Comparison of ENCODE assay signal across 26 mouse cellular contexts in genomic region chr7:39621796-39622195, GRCm38 (mm10).
A peak's percentile ranks its signal among the peaks of the same experiment; 100 is the strongest.
DNase-seq lines count a peak whose midpoint lies in the region; ATAC-seq and TF ChIP-seq lines count a peak whose summit lies in the region.
"Had no signal": no experiment of that assay in that cellular context is flagged by ENCODE, and none has a peak within 500 bp of the region (broad histone marks: within the 10 kb centered on the region; RNA-seq: fewer than 3 reads in every experiment).

No protein-coding gene starts in this region.

- H3K36me3 ChIP-seq in ES-Bruce4 (ENCODE audit: control insufficient read depth, insufficient read depth, low read length, poor library complexity, severe bottlenecking): no peaks in the 10 kb centered on the region
- H3K36me3 ChIP-seq in ES-E14 (ENCODE audit: control insufficient read depth, insufficient read depth, low read length, poor library complexity, severe bottlenecking): no peaks in the 10 kb centered on the region
- no peaks in the 10 kb centered on the region for H3K36me3 ChIP-seq in hindbrain, embryonic 13.5 days
- H3K36me3 ChIP-seq in forebrain, embryonic 13.5 days (ENCODE audit: poor library complexity, severe bottlenecking): no peaks in the 10 kb centered on the region
- H3K36me3 ChIP-seq: embryonic facial prominence, embryonic 13.5 days; embryonic facial prominence, embryonic 15.5 days; forebrain, embryonic 10.5 days; forebrain, embryonic 12.5 days; forebrain, embryonic 15.5 days had no signal

- in situ Hi-C loops in ES-E14 (cut with MboI; ENCODE audit: low sequenced_read_pairs in 2 of 2, unreplicated experiment in 2 of 2): no loop called here

- H3K4me1 ChIP-seq in ES-Bruce4 (ENCODE audit: control insufficient read depth, insufficient read depth, low read length): no peaks in the 10 kb centered on the region
- H3K4me1 ChIP-seq in ES-E14 (ENCODE audit: control insufficient read depth in 2 of 2, insufficient read depth in 2 of 2, low read length in 2 of 2, poor library complexity in 1 of 2): no peaks in the 10 kb centered on the region
- H3K4me1 ChIP-seq in hindbrain, embryonic 13.5 days (replicated peaks): peaks cover 7% of the 10 kb centered on the region
- no peaks in the 10 kb centered on the region for H3K4me1 ChIP-seq in forebrain, embryonic 13.5 days
- H3K4me1 ChIP-seq: embryonic facial prominence, embryonic 13.5 days; embryonic facial prominence, embryonic 15.5 days; forebrain, embryonic 12.5 days; forebrain, embryonic 15.5 days had no signal

- H3K4me2 ChIP-seq in hindbrain, embryonic 13.5 days: no peak overlapping the region
- H3K4me2 ChIP-seq in forebrain, embryonic 13.5 days: no peak overlapping the region
- H3K4me2 ChIP-seq: embryonic facial prominence, embryonic 13.5 days; embryonic facial prominence, embryonic 15.5 days; forebrain, embryonic 12.5 days; forebrain, embryonic 15.5 days had no signal

- no peak overlapping the region for H3K27ac ChIP-seq in ES-Bruce4 (ENCODE audit: insufficient read depth, low read length)
- no peak overlapping the region for H3K27ac ChIP-seq in ES-E14 (ENCODE audit: insufficient read depth, low read depth, low read length, poor library complexity, severe bottlenecking)
- H3K27ac ChIP-seq in hindbrain, embryonic 13.5 days: no peak overlapping the region
- no peak overlapping the region for H3K27ac ChIP-seq in forebrain, embryonic 13.5 days
- H3K27ac ChIP-seq: embryonic facial prominence, embryonic 13.5 days; embryonic facial prominence, embryonic 15.5 days; forebrain, embryonic 10.5 days; forebrain, embryonic 12.5 days; forebrain, embryonic 15.5 days had no signal

- H3K9ac ChIP-seq in ES-Bruce4 (ENCODE audit: low read depth, poor library complexity, severe bottlenecking): no peak overlapping the region
- no peak overlapping the region for H3K9ac ChIP-seq in ES-E14 (ENCODE audit: insufficient read depth, low read depth, low read length, poor library complexity, severe bottlenecking)
- no peak overlapping the region for H3K9ac ChIP-seq in hindbrain, embryonic 13.5 days
- H3K9ac ChIP-seq in forebrain, embryonic 13.5 days: no peak overlapping the region
- H3K9ac ChIP-seq: embryonic facial prominence, embryonic 13.5 days; embryonic facial prominence, embryonic 15.5 days; forebrain, embryonic 12.5 days; forebrain, embryonic 15.5 days; forebrain, postnatal 0 days had no signal

- TF ChIP-seq CTCF in ES-Bruce4 (IDR thresholded peaks at IDR 0.05; ENCODE audit: low read depth, low read length): no peak

- DNase-seq in ES-E14 (ENCODE audit: low read depth, low spot score) (peak; percentile 54), WW6 (ENCODE audit: low read depth, low spot score) (peak; percentile 4)
- no peak for DNase-seq in adrenal gland, adult 2 months
- DNase-seq: adrenal gland, postnatal 10 days; adrenal gland, postnatal 25 days; B cell, adult 2 months; cerebellum, adult 11 months; cerebellum, adult 18-20 months; cerebellum, adult 8-10 months; cerebellum, adult 9-11 months; cerebellum, postnatal 14 days; cerebellum, postnatal 36 days; embryo, embryonic 11 days; forebrain, postnatal 0 days had no signal

- ATAC-seq in hindbrain, embryonic 13.5 days (ENCODE audit: low FRiP score): no peak
- ATAC-seq in forebrain, embryonic 13.5 days: no peak
- ATAC-seq: activated CD4-positive, CD25-positive, alpha-beta regulatory T cell, adult 4 months; CD4-positive, CD25-positive, alpha-beta regulatory T cell, adult 4 months; forebrain, embryonic 15.5 days; forebrain, postnatal 0 days had no signal

- TF ChIP-seq POLR2A in ES-Bruce4 (IDR thresholded peaks at IDR 0.05; ENCODE audit: insufficient read depth, low read length): no peak

- H3K4me3 ChIP-seq in ES-Bruce4 (ENCODE audit: low read depth, low read length): no peak overlapping the region
- no peak overlapping the region for H3K4me3 ChIP-seq in ES-E14 (ENCODE audit: insufficient read depth in 1 of 2, low read depth in 1 of 2, low read length in 2 of 2, poor library complexity in 1 of 2, severe bottlenecking in 1 of 2)
- no peak overlapping the region for H3K4me3 ChIP-seq in hindbrain, embryonic 13.5 days
- H3K4me3 ChIP-seq in forebrain, embryonic 13.5 days: no peak overlapping the region
- H3K4me3 ChIP-seq: embryonic facial prominence, embryonic 13.5 days; embryonic facial prominence, embryonic 15.5 days; erythroblast, embryonic 14.5 days; forebrain, embryonic 10.5 days; forebrain, embryonic 12.5 days; forebrain, embryonic 15.5 days had no signal

- 85% methylated on average over 2 of the region's 2 CpGs for WGBS in hindbrain, embryonic 13.5 days
- WGBS in forebrain, embryonic 13.5 days: 75% methylated on average over 2 of the region's 2 CpGs

- H3K9me3 ChIP-seq in ES-Bruce4 (replicated peaks; ENCODE audit: control insufficient read depth, insufficient read depth, low read length, poor library complexity, severe bottlenecking) (no peaks in the 10 kb centered on the region), ES-E14 (ENCODE audit: control insufficient read depth, insufficient read depth, low read depth, low read length) (no peaks in the 10 kb centered on the region)
- H3K9me3 ChIP-seq in hindbrain, embryonic 13.5 days: no peaks in the 10 kb centered on the region
- H3K9me3 ChIP-seq in forebrain, embryonic 13.5 days (replicated peaks): no peaks in the 10 kb centered on the region; the same call in 1 of the 2 replicates
- H3K9me3 ChIP-seq: embryonic facial prominence, embryonic 13.5 days; embryonic facial prominence, embryonic 15.5 days; forebrain, embryonic 10.5 days; forebrain, embryonic 12.5 days; forebrain, embryonic 15.5 days had no signal

- TF ChIP-seq EP300 in ES-Bruce4 (IDR thresholded peaks at IDR 0.05; ENCODE audit: insufficient read depth, low read depth, low read length): 0 out of 2 replicates have a peak, but pooled peaks have one; percentile 22

- H3K27me3 ChIP-seq in ES-Bruce4 (ENCODE audit: control insufficient read depth, insufficient read depth, low read length, poor library complexity, severe bottlenecking): no peaks in the 10 kb centered on the region
- no peaks in the 10 kb centered on the region for H3K27me3 ChIP-seq in hindbrain, embryonic 13.5 days
- H3K27me3 ChIP-seq in forebrain, embryonic 13.5 days: no peaks in the 10 kb centered on the region
- H3K27me3 ChIP-seq: CH12.LX; embryonic facial prominence, embryonic 13.5 days; embryonic facial prominence, embryonic 15.5 days; forebrain, embryonic 12.5 days; forebrain, embryonic 15.5 days had no signal

TF ChIP-seq in ES-E14, 5 proteins besides CTCF, POLR2A, EP300 and RAD21:
- TF ChIP-seq ZC3H11A (IDR thresholded peaks at IDR 0.05; ENCODE audit: borderline replicate concordance, low read depth, low read length): no peak
- TF ChIP-seq CHD2 (IDR thresholded peaks at IDR 0.05; ENCODE audit: low read depth, low read length): no peak
- no peak for TF ChIP-seq MAFK (IDR thresholded peaks at IDR 0.05; ENCODE audit: insufficient read depth, low read depth, low read length)
- no peak for TF ChIP-seq ZNF384 (IDR thresholded peaks at IDR 0.05; ENCODE audit: low read depth, low read length)
- TF ChIP-seq HCFC1 (IDR thresholded peaks at IDR 0.05; ENCODE audit: borderline replicate concordance, insufficient read depth, low read length): no peak
